ENCODE assay signal across 1 mouse cellular context in genomic region chrX:56136336-56136909, GRCm38 (mm10). TPM values are rescaled to one million over a fixed set of nuclear protein-coding genes. Genes with fewer than 3 reads are reported as not detected.
"Had no signal": no experiment of that assay in that cellular context is flagged by ENCODE, and none has a peak within 500 bp of the region (broad histone marks: within the 10 kb centered on the region; RNA-seq: fewer than 3 reads in every experiment).

3830403N18Rik (plus strand) TSS chrX:56136572.

RNA-seq across cellular contexts. Expression of gene 3830403N18Rik, which starts in this region (rescaled TPM):
- polyA plus RNA-seq: spleen, adult 2 months had no signal
